Comparison of ENCODE assay signal across 44 mouse cellular contexts in the genomic region with DNA sequence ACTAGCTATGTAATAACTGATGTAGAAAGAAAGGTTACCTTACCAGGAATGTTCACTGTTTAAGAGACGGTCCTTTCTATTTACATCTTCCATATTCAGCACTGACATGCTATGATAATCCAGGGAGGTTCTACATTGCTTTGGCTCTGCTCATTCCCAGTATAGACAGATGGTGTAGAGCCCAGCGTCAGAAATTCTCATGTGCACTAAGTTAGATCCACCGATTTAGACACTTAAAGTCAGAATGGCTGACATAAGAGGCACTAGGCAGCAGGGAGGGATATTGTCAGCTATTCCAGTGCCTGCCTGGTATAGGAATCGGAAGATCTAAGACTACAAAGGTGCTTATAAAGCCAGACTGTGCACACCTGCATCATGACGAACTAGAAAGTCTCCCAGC. TPM values are rescaled to one million over a fixed set of nuclear protein-coding genes. Genes with fewer than 3 reads are reported as not detected.
"Had no signal": no experiment of that assay in that cellular context is flagged by ENCODE, and none has a peak within 500 bp of the region (broad histone marks: within the 10 kb centered on the region; RNA-seq: fewer than 3 reads in every experiment).

No protein-coding gene starts in this region.

- H3K36me3 ChIP-seq: heart, embryonic 15.5 days; hindbrain, embryonic 15.5 days; intestine, embryonic 15.5 days had no signal

- DNase-seq: heart, postnatal 10 days; heart, postnatal 14 days; heart, postnatal 36 days; heart, postnatal 4 days; kidney, adult 11 months; kidney, adult 18-20 months; kidney, adult 2 months; kidney, adult 8-10 months; kidney, adult 9 months; kidney, postnatal 10 days; kidney, postnatal 14 days; kidney, postnatal 25 days; kidney, postnatal 36 days; kidney, postnatal 4 days; layer of hippocampus, adult 9-11 months; layer of hippocampus, postnatal 36 days had no signal

- ATAC-seq: hindbrain, embryonic 16.5 days; hindbrain, postnatal 0 days; inflammation-experienced regulatory T-cells, adult 6 months; intestine, embryonic 15.5 days; intestine, embryonic 16.5 days; intestine, postnatal 0 days had no signal

- H3K9ac ChIP-seq: heart, embryonic 12.5 days; heart, embryonic 13.5 days; heart, embryonic 15.5 days; hindbrain, embryonic 12.5 days; hindbrain, embryonic 13.5 days; hindbrain, embryonic 14.5 days; hindbrain, embryonic 15.5 days; intestine, embryonic 15.5 days; kidney, embryonic 15.5 days had no signal

- H3K27me3 ChIP-seq: heart, embryonic 12.5 days; heart, embryonic 13.5 days; heart, embryonic 15.5 days; hindbrain, embryonic 12.5 days; hindbrain, embryonic 13.5 days; hindbrain, embryonic 15.5 days; intestine, embryonic 15.5 days; kidney, embryonic 15.5 days had no signal

- H3K27ac ChIP-seq: heart, embryonic 13.5 days; heart, embryonic 15.5 days; hindbrain, embryonic 10.5 days; hindbrain, embryonic 12.5 days; hindbrain, embryonic 13.5 days; hindbrain, embryonic 14.5 days; hindbrain, embryonic 15.5 days; hindbrain, postnatal 0 days; intestine, embryonic 15.5 days; kidney, embryonic 15.5 days; kidney, postnatal 0 days; layer of hippocampus, adult 2 months; left cerebral cortex, adult 2 months had no signal

- H3K4me1 ChIP-seq: heart, embryonic 12.5 days; heart, embryonic 13.5 days; heart, embryonic 15.5 days; hindbrain, embryonic 10.5 days; hindbrain, embryonic 12.5 days; hindbrain, embryonic 13.5 days; hindbrain, embryonic 15.5 days; intestine, embryonic 15.5 days; kidney, embryonic 15.5 days had no signal

- H3K4me3 ChIP-seq: heart, embryonic 12.5 days; heart, embryonic 13.5 days; heart, embryonic 15.5 days; hindbrain, embryonic 10.5 days; hindbrain, embryonic 12.5 days; hindbrain, embryonic 13.5 days; hindbrain, embryonic 15.5 days; intestine, embryonic 15.5 days; kidney, embryonic 15.5 days; layer of hippocampus, adult 2 months; left cerebral cortex, adult 2 months had no signal

- H3K9me3 ChIP-seq: heart, embryonic 12.5 days; heart, embryonic 13.5 days; heart, embryonic 15.5 days; hindbrain, embryonic 10.5 days; hindbrain, embryonic 12.5 days; hindbrain, embryonic 13.5 days; hindbrain, embryonic 15.5 days; intestine, embryonic 15.5 days; kidney, embryonic 15.5 days had no signal

- H3K4me2 ChIP-seq: heart, embryonic 12.5 days; heart, embryonic 13.5 days; heart, embryonic 15.5 days; hindbrain, embryonic 12.5 days; hindbrain, embryonic 13.5 days; hindbrain, embryonic 14.5 days; hindbrain, embryonic 15.5 days; intestine, embryonic 15.5 days; kidney, embryonic 15.5 days had no signal

RNA-seq across cellular contexts. Expression of gene Gm20379, which starts 8.8 kb away (rescaled TPM):
- total RNA-seq: heart, postnatal 10 days; heart, postnatal 14 days; heart, postnatal 25 days; heart, postnatal 36 days; heart, postnatal 4 days; hematopoietic stem cell, adult 5-6 weeks; hindbrain, postnatal 0 days; layer of hippocampus, adult 18-20 months; layer of hippocampus, adult 2 months; layer of hippocampus, adult 8-10 months; layer of hippocampus, postnatal 10 days; layer of hippocampus, postnatal 14 days; layer of hippocampus, postnatal 25 days; layer of hippocampus, postnatal 36 days; left cerebral cortex, adult 18-20 months; left cerebral cortex, adult 2 months; left cerebral cortex, adult 8-10 months had no signal
- polyA plus RNA-seq: kidney, adult 2 months; large intestine, adult 2 months had no signal
